Mouse (Mus musculus) layer of hippocampus, postnatal 14 days (tissue): ENCODE measurements at regions not wholly inside any gene's neighbourhood (a gene's known extent, or its start where the extent isn't known, plus 50 kb on each side); places are given as distances from the start of the nearest gene placed in this dataset.
A peak's percentile ranks its signal among the peaks of the same experiment; 100 is the strongest.

ENCODE experiments used
- DNase-seq, 2 experiments: peaks; one replicate each; pipeline ENCODE4 v3.0.0; 2021 to 2022; ENCODE audit warnings: low spot score in 2 of 2, mixed read lengths in 1 of 2

DNA sequence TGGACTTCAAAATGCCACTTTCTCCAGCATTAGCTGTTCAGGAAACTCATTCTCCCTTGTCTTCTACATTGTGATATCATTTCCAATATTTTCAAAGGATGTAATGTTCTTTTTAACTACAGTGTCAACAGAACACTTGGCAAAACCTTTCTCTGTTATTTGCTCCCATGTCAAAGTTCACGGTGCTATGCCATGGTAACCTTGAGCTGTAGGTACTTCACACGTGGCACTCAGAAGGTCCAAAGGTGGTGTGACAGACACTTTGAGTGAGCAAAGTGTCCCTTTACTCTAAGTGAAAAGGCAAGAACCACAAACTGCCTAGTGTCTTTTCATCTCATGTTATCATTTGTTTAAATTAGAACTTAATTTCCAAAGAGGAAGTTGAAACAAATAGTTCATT, 53.3 kb upstream of the Tram2 start:
- no peak for DNase-seq

DNA sequence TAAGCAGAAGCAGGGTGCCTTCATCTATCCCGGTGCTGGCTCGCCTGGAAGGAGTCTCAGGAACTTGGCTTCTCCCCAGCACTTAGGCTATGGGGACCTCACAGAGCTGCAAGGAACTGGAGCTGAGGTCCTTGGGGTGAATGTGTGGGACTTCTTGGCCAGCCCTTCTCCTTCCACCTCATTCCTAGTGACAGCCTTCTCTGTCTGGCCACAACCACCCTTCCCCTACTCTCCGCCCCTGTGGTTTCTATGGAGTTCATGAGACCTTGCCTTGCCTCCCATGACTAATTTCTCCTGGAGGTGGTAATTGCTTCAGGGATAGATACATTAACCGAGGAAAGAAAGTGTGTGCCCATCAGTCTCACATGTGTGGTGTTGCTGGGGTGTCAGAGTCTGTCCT, 67.9 kb upstream of the Tram2 start:
- DNase-seq: no peak

DNA sequence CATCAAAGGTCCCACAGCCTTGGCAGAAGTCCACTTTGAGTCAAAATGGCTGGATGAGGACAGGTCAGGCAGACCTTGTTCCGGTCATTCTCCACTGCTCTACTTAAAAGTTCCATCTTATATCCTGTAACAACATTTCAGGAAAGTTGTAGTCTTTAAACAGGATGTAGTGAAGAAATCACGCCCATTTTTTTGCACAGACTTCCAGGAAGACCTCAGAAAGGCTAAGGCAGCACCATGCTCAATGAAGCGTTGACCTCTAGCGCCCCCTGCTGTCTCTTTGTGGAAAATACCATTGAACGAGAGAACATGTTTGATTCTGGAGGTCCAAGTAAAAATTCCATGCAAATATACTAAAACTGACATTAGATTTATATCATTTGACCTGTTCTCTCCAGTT, 56.6 kb upstream of the Tmem14a start:
- peak; percentile 79 to 88 for DNase-seq

DNA sequence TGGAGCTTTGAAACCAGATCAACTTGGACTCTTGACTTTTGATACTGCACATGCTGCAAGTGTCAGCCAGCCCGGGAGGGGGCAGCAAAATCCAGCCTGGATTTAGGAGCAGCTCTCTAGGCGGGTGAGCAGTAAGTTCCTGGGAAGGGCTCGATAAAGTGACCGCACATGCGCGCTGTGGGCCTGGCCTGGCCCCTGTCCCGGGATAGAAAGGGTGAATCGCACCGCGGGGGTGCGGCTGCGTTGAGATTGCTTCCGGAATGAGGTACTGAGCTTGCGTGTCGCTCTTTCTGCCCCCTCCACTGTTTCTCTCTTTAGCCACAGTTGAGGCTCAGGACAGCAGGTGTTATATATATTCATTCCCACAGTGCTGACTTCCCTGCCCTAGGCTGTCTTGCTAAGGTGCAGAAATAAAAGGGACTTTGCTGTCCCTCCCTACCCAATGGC, 52.1 kb upstream of the Tmem14a start:
- DNase-seq: peak; percentile 80 to 88

DNA sequence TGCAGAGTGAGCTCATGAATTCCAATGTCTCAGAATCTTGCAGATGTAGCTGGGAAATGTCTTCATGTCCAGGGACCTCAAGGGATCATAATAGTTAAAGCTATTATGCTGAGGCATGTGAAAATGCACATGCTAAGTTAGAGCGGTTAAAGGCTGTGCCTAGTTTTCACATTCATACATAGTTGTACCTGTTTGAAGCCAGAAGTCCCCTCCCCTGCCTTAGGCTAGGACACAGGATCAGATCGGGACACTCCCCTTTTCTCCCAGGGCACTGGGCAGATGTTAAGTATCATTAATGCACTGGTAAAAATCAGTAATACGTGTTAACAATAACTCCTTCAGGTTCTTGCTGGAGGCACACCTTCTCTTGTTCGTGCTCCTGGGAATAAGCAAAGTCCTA, 51.6 kb upstream of the Tmem14a start:
- DNase-seq: no peak
